Mouse (Mus musculus) neutrophil, adult 5-6 weeks (primary cell): ENCODE data around the gene Pacsin1. TPM values are rescaled to one million over a fixed set of nuclear protein-coding genes. Genes with fewer than 3 reads are reported as not detected.
"Not testable (repeated sequence)": the region's sequence is repeated elsewhere in the genome, so short reads cannot be mapped to it uniquely, and the experiment has no call there.

ENCODE experiments used
- ATAC-seq: fragments of 151-379, 151-347 bp; 2 replicates; pipeline ENCODE4 v1.8.0; 2017; ENCODE audit warnings: mild to moderate bottlenecking, moderate TSS enrichment; ENCODE audit not compliant: insufficient number of reproducible peaks, poor library complexity, low FRiP score, severe bottlenecking; ENCODE audit errors: extremely low read depth
- total RNA-seq: library from RNA; stranded (forward); fragments of 200-1000 nt; gene quantifications from 2 replicates; pipeline ENCODE4 v1.2.3, GENCODE M21; 2017

The Pacsin1 gene
- total RNA-seq, 1 experiment from 2014 or later, result 9.3 TPM

GRCm38 (mm10) chr17:27634871-27635574 is 20.3 kb upstream of the Pacsin1 start, which contains the start of gene RPS10-NUDT3:
RPS10-NUDT3 (minus strand) TSS chr17:27635222.
- peak; percentile 90 for ATAC-seq

- ATAC-seq, result not testable (repeated sequence)
These were observed 19.8 kb upstream of the Pacsin1 start for GRCm38 (mm10) chr17:27635575-27635903.

GRCm38 (mm10) chr17:27636132-27637020 is 18.9 kb upstream of the Pacsin1 start, which contains the start of gene Rps10:
Rps10 (minus strand) TSS chr17:27636669.
- no peak for ATAC-seq

- no peak for ATAC-seq
These were observed 18.0 kb upstream of the Pacsin1 start for GRCm38 (mm10) chr17:27637333-27637732.

- ATAC-seq, result no peak
These were observed 16.4 kb upstream of the Pacsin1 start for GRCm38 (mm10) chr17:27638921-27639332.

GRCm38 (mm10) chr17:27639851-27640250 is 15.5 kb upstream of the Pacsin1 start:
- not testable (repeated sequence) for ATAC-seq

GRCm38 (mm10) chr17:27642491-27643062 is 12.7 kb upstream of the Pacsin1 start:
- ATAC-seq, result no peak

- ATAC-seq, result no peak
These were observed 12.2 kb upstream of the Pacsin1 start for GRCm38 (mm10) chr17:27643101-27643500.

- ATAC-seq, result no peak
These were observed 11.6 kb upstream of the Pacsin1 start for GRCm38 (mm10) chr17:27643756-27644155.

- ATAC-seq, result no peak
These were observed 10.7 kb upstream of the Pacsin1 start for GRCm38 (mm10) chr17:27644572-27644971.

- no peak for ATAC-seq
These were observed 9.5 kb upstream of the Pacsin1 start for GRCm38 (mm10) chr17:27645807-27646206.

GRCm38 (mm10) chr17:27650160-27650559 is 5.1 kb upstream of the Pacsin1 start:
- ATAC-seq, result peak; percentile 78

GRCm38 (mm10) chr17:27650586-27650985 is 4.7 kb upstream of the Pacsin1 start:
- no peak for ATAC-seq

- no peak for ATAC-seq
These were observed 3.1 kb upstream of the Pacsin1 start for GRCm38 (mm10) chr17:27652046-27652790.

GRCm38 (mm10) chr17:27653253-27653959 is 1.9 kb upstream of the Pacsin1 start:
- ATAC-seq, result no peak

GRCm38 (mm10) chr17:27656011-27656399 is 696 bp downstream of the Pacsin1 start:
- peak; percentile 40; the same call in 1 of the 2 replicates for ATAC-seq

GRCm38 (mm10) chr17:27656414-27656813 is 1.1 kb downstream of the Pacsin1 start:
- ATAC-seq, result no peak

- ATAC-seq, result no peak
These were observed 1.8 kb downstream of the Pacsin1 start for GRCm38 (mm10) chr17:27657123-27657522.
